Mouse (Mus musculus) B cell, adult (primary cell): ENCODE results near the gene Rbm31y. TPM values are rescaled to one million over a fixed set of nuclear protein-coding genes. Genes with fewer than 3 reads are reported as not detected.

Experiments
- total RNA-seq: library from RNA; stranded (reverse); gene quantifications from 4 replicates; pipeline ENCODE4 v1.2.4, GENCODE M21; 2023; ENCODE audit not compliant: inconsistent age

Rbm31y gene
- total RNA-seq = not detected in 4 replicates

DNA sequence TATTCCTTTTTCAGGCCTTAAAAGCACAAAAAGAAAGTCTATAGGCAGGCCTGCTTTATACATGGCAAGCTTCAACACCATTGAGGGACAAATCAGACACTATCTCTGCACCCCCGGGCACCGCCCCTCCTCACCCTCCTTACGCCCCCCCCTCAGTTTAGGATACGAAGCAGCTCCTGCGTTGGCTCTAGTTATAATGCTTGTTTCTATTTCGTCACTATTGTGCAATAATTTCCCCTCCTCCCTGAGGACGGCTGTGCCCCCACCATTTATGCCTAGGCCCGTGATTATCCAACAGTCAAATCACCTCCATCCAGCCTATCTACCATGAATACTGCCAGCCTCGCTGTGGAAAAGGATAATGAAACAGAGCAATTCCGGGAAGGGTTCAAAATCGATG, at the start of gene Rbm31y:
Rbm31y (plus strand) TSS at position 301 of the 400 bp plus-strand sequence.

